Mouse (Mus musculus) G1E (cell line): ENCODE measurements around the gene H2al1j. TPM values are rescaled to one million over a fixed set of nuclear protein-coding genes. Genes with fewer than 3 reads are reported as not detected.

Experiments
- ATAC-seq: 2 replicates; pipeline ENCODE4 v1.8.0; 2016; ENCODE audit warnings: mild to moderate bottlenecking; ENCODE audit not compliant: insufficient number of reproducible peaks, poor library complexity, low FRiP score, severe bottlenecking; ENCODE audit errors: extremely low read depth
- DNase-seq: peaks from one replicate; pipeline ENCODE4 v3.0.0; 2012; ENCODE audit warnings: low spot score
- H3K27me3 ChIP-seq: 2 replicates; pipeline ENCODE4 v1.6.1; 2012; ENCODE audit warnings: mild to moderate bottlenecking, low read length, inconsistent platforms; ENCODE audit not compliant: insufficient read depth
- H3K36me3 ChIP-seq: replicated peaks from 2 replicates; pipeline ENCODE3; 2012; ENCODE audit warnings: mild to moderate bottlenecking, inconsistent platforms
- H3K4me1 ChIP-seq: 2 replicates; pipeline ENCODE4 v1.6.1; 2012; ENCODE audit warnings: low read depth, low read length, inconsistent platforms, mixed read lengths; ENCODE audit not compliant: insufficient read depth
- H3K4me3 ChIP-seq: 2 replicates; pipeline ENCODE4 v1.5.1; 2012; ENCODE audit warnings: low read depth, mild to moderate bottlenecking, inconsistent platforms, low read length, moderate library complexity, mixed read lengths
- H3K9me3 ChIP-seq: replicated peaks from 2 replicates; pipeline ENCODE4 v1.6.1; 2012; ENCODE audit warnings: inconsistent platforms
- CTCF ChIP-seq: IDR thresholded peaks from 2 replicates; pipeline ENCODE4 v1.5.1; 2012; ENCODE audit warnings: low read depth, low read length, inconsistent platforms, mixed read lengths
- GATA1 ChIP-seq: IDR thresholded peaks from 2 replicates; pipeline ENCODE4 v1.6.1; 2012; ENCODE audit warnings: borderline replicate concordance, low read length, inconsistent platforms, mixed read lengths
- GATA2 ChIP-seq: IDR thresholded peaks from 2 replicates; pipeline ENCODE4 v1.6.1; 2012; ENCODE audit warnings: low read depth, low read length, inconsistent platforms, borderline replicate concordance
- POLR2AphosphoS5 ChIP-seq: IDR thresholded peaks from 2 replicates; pipeline ENCODE4 v1.6.1; 2012; ENCODE audit warnings: low read depth, low read length, inconsistent platforms; ENCODE audit not compliant: insufficient replicate concordance
- TAL1 ChIP-seq: conservative IDR thresholded peaks from 2 replicates; pipeline ENCODE4 v1.6.1; 2012; ENCODE audit warnings: low read depth, low read length, inconsistent platforms, mixed read lengths
- polyA plus RNA-seq: library from polyadenylated mRNA; stranded (reverse); fragments of >175 nt; gene quantifications from 2 replicates; pipeline ENCODE4 v1.2.3, GENCODE M21; 2012
- total RNA-seq, 2 experiments: library from RNA; stranded (forward) in 1 of 2; stranded (reverse) in 1 of 2; fragments of 200-1000 nt in 1 of 2; fragments of >200 nt in 1 of 2; fragmentation: Nextera tagmentation in 1 of 2; gene quantifications; 2 replicates each; pipeline ENCODE4 v1.2.3; 2014 to 2017

H2al1j gene
- total and polyA plus RNA-seq, 3 experiments = not detected

DNA sequence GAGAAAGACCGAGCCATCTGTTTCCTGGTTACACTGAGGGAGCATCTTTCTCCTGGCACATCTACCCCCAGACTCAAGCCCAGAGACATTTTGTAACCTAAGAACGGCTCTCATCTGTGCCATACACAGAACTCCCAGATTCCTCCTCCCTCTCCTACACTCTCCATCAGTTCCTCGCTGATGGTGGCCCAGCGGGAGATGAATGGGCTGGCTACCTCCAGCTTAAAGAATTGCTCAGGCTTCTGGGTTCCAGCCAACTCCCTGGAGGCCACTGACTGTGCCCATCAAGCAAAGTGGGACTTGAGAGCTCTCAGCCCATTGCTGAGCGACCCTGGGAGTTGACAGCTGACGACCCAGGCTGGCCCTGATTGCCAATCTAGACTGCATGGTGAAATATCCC is 36.3 kb downstream of the H2al1j start:
- H3K27me3 ChIP-seq = no peaks in the 10 kb centered on the region
- no peaks in the 10 kb centered on the region for H3K36me3 ChIP-seq
- DNase-seq = no peak
- no peak overlapping the region for H3K4me3 ChIP-seq
- TF ChIP-seq TAL1 (no peak), POLR2AphosphoS5 (no peak), CTCF (no peak), GATA1 (no peak), GATA2 (no peak)
- H3K4me1 ChIP-seq = no peaks in the 10 kb centered on the region
- H3K9me3 ChIP-seq = no peaks in the 10 kb centered on the region
- no peak for ATAC-seq

DNA sequence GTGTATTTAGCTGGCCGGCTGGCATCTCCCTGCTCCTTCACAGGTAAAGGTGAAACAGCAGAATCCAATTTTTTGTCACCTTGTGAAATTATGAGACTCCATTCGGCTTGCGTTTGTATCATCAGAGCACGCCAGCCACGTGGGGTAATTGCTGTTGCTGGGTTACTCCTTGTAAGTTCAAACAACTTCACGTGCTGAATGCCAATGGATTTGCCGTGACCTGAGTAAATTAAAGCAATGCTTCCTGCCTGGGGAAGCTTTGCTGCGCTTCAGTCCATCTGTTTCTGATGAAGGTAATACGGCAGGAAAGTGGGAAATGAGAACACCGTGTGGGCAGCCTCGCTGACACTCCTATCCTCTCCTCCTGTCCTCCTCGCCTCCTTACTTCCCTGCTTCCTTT is 37.5 kb downstream of the H2al1j start:
- no peak for TF ChIP-seq POLR2AphosphoS5
- TF ChIP-seq GATA1 = no peak
- no peak for TF ChIP-seq TAL1
- no peak for TF ChIP-seq GATA2
- TF ChIP-seq CTCF = no peak
- ATAC-seq (no peak), DNase-seq (no peak)
- Histone ChIP-seq H3K36me3 (no peaks in the 10 kb centered on the region), H3K9me3 (no peaks in the 10 kb centered on the region), H3K27me3 (no peaks in the 10 kb centered on the region), H3K4me3 (no peak overlapping the region), H3K4me1 (no peaks in the 10 kb centered on the region)

Other genes with a start within 250 kb of the H2al1j start
- gene H2al1a, start 28.6 kb upstream of the H2al1j start, total RNA-seq (2014; fragmentation: Nextera tagmentation) = not detected in 2 replicates
- not detected in 2 replicates for gene H2al1a, start 28.6 kb upstream of the H2al1j start, total RNA-seq (2017)
- gene H2al1a, start 28.6 kb upstream of the H2al1j start, polyA plus RNA-seq = not detected in 2 replicates
- not detected in 2 replicates for gene H2al1b, start 25.4 kb upstream of the H2al1j start, total RNA-seq (2014; fragmentation: Nextera tagmentation)
- gene H2al1b, start 25.4 kb upstream of the H2al1j start, total RNA-seq (2017) = not detected in 2 replicates
- not detected in 2 replicates for gene H2al1b, start 25.4 kb upstream of the H2al1j start, polyA plus RNA-seq
- gene H2al1c, start 22.2 kb upstream of the H2al1j start, total RNA-seq (2014; fragmentation: Nextera tagmentation) = not detected in 2 replicates
- gene H2al1c, start 22.2 kb upstream of the H2al1j start, total RNA-seq (2017) = not detected in 2 replicates
- not detected in 2 replicates for gene H2al1c, start 22.2 kb upstream of the H2al1j start, polyA plus RNA-seq
- not detected in 2 replicates for gene H2al1d, start 19.0 kb upstream of the H2al1j start, total RNA-seq (2014; fragmentation: Nextera tagmentation)
- gene H2al1d, start 19.0 kb upstream of the H2al1j start, total RNA-seq (2017) = not detected in 2 replicates
- gene H2al1d, start 19.0 kb upstream of the H2al1j start, polyA plus RNA-seq = not detected in 2 replicates
- not detected in 2 replicates for gene H2al1e, start 15.9 kb upstream of the H2al1j start, total RNA-seq (2014; fragmentation: Nextera tagmentation)
- not detected in 2 replicates for gene H2al1e, start 15.9 kb upstream of the H2al1j start, total RNA-seq (2017)
- gene H2al1e, start 15.9 kb upstream of the H2al1j start, polyA plus RNA-seq = not detected in 2 replicates
- not detected in 2 replicates for gene H2al1f, start 12.7 kb upstream of the H2al1j start, total RNA-seq (2014; fragmentation: Nextera tagmentation)
- not detected in 2 replicates for gene H2al1f, start 12.7 kb upstream of the H2al1j start, total RNA-seq (2017)
- gene H2al1f, start 12.7 kb upstream of the H2al1j start, polyA plus RNA-seq = not detected in 2 replicates
- gene H2al1g, start 9.6 kb upstream of the H2al1j start, total RNA-seq (2014; fragmentation: Nextera tagmentation) = not detected in 2 replicates
- not detected in 2 replicates for gene H2al1g, start 9.6 kb upstream of the H2al1j start, total RNA-seq (2017)
- not detected in 2 replicates for gene H2al1g, start 9.6 kb upstream of the H2al1j start, polyA plus RNA-seq
- gene H2al1h, start 6.3 kb upstream of the H2al1j start, total RNA-seq (2014; fragmentation: Nextera tagmentation) = not detected in 2 replicates
- not detected in 2 replicates for gene H2al1h, start 6.3 kb upstream of the H2al1j start, total RNA-seq (2017)
- not detected in 2 replicates for gene H2al1h, start 6.3 kb upstream of the H2al1j start, polyA plus RNA-seq
- not detected in 2 replicates for gene H2al1i, start 3.2 kb upstream of the H2al1j start, total RNA-seq (2014; fragmentation: Nextera tagmentation)
- gene H2al1i, start 3.2 kb upstream of the H2al1j start, total RNA-seq (2017) = not detected in 2 replicates
- not detected in 2 replicates for gene H2al1i, start 3.2 kb upstream of the H2al1j start, polyA plus RNA-seq